Mouse (Mus musculus) MEL (cell line): ENCODE measurements around the gene Poc1a.

ENCODE experiments used
- CTCF ChIP-seq, 3 experiments: IDR thresholded peaks in 2 of 3; conservative IDR thresholded peaks in 1 of 3; 2 replicates each; pipeline ENCODE4 v1.5.1; 2011 to 2012; ENCODE audit warnings: low read length in 3 of 3, low read depth in 2 of 3, mild to moderate bottlenecking in 2 of 3, improper control_type of control experiment in 1 of 3, inconsistent platforms in 1 of 3, mixed read lengths in 1 of 3, moderate library complexity in 1 of 3; ENCODE audit not compliant: control insufficient read depth in 1 of 3, insufficient read depth in 1 of 3, poor library complexity in 1 of 3, severe bottlenecking in 1 of 3
- E2F4 ChIP-seq: IDR thresholded peaks from 2 replicates; pipeline ENCODE4 v1.6.1; 2011; ENCODE audit warnings: low read depth, low read length, improper control_type of control experiment, borderline replicate concordance
- EP300 ChIP-seq, 2 experiments: IDR thresholded peaks; 2 replicates each; pipeline ENCODE4 v1.6.1; 2011; ENCODE audit warnings: improper control_type of control experiment in 2 of 2, low read length in 2 of 2, low read depth in 1 of 2, mild to moderate bottlenecking in 1 of 2
- GABPA ChIP-seq: IDR thresholded peaks from 2 replicates; pipeline ENCODE4 v1.6.1; 2012; ENCODE audit warnings: low read depth, mild to moderate bottlenecking, inconsistent platforms, low read length, improper control_type of control experiment, moderate library complexity
- GATA1 ChIP-seq: IDR thresholded peaks from 2 replicates; pipeline ENCODE4 v1.6.1; 2011; ENCODE audit warnings: low read depth, low read length, improper control_type of control experiment
- POLR2A ChIP-seq, 2 experiments: IDR thresholded peaks; 2 replicates each; pipeline ENCODE4 v1.6.1; 2011 to 2012; ENCODE audit warnings: low read length in 2 of 2, mild to moderate bottlenecking in 2 of 2, control low read depth in 1 of 2, improper control_type of control experiment in 1 of 2, low read depth in 1 of 2, moderate library complexity in 1 of 2; ENCODE audit not compliant: control insufficient read depth in 1 of 2, insufficient read depth in 1 of 2, poor library complexity in 1 of 2
- RAD21 ChIP-seq: IDR thresholded peaks from 2 replicates; pipeline ENCODE4 v1.6.1; 2011; ENCODE audit warnings: mild to moderate bottlenecking, low read depth, low read length, improper control_type of control experiment
- UBTF ChIP-seq: IDR thresholded peaks from 2 replicates; pipeline ENCODE4 v1.6.1; 2012; ENCODE audit warnings: low read depth, mild to moderate bottlenecking, inconsistent platforms, low read length, improper control_type of control experiment, moderate library complexity, borderline replicate concordance; ENCODE audit not compliant: insufficient read depth
- USF1 ChIP-seq: IDR thresholded peaks from 2 replicates; pipeline ENCODE4 v1.6.1; 2014; ENCODE audit warnings: low read depth, mild to moderate bottlenecking, inconsistent platforms, low read length, improper control_type of control experiment, moderate library complexity

GRCm38 (mm10) chr9:106231220-106231619 is 49.6 kb upstream of the Poc1a start:
- TF ChIP-seq RAD21 (no peak), E2F4 (no peak), GATA1 (no peak), USF1 (no peak), CTCF (IDR thresholded peaks at IDR 0.05 in 2 of 3, conservative IDR thresholded peaks at IDR 0.05 in 1 of 3; ENCODE audit: control insufficient read depth in 1 of 3, insufficient read depth in 1 of 3, low read depth in 2 of 3, low read length in 3 of 3, poor library complexity in 1 of 3, severe bottlenecking in 1 of 3) (no peak), UBTF (no peak), POLR2A (IDR thresholded peaks at IDR 0.05; ENCODE audit: control insufficient read depth in 1 of 2, insufficient read depth in 1 of 2, low read depth in 1 of 2, low read length in 2 of 2, poor library complexity in 1 of 2) (no peak), GABPA (no peak), EP300 (IDR thresholded peaks at IDR 0.05; ENCODE audit: low read depth in 1 of 2, low read length in 2 of 2) (no peak)
